Comparison of ENCODE assay signal across 14 mouse cellular contexts in genomic region chr2:6880941-6881575, GRCm38 (mm10).
A peak's percentile ranks its signal among the peaks of the same experiment; 100 is the strongest.
DNase-seq lines count a peak whose midpoint lies in the region; ATAC-seq lines count a peak whose summit lies in the region.
"Had no signal": no experiment of that assay in that cellular context is flagged by ENCODE, and none has a peak within 500 bp of the region (broad histone marks: within the 10 kb centered on the region; RNA-seq: fewer than 3 reads in every experiment).

No protein-coding gene starts in this region.

- H3K27me3 ChIP-seq in forebrain, embryonic 10.5 days (ENCODE audit: poor library complexity, severe bottlenecking), result no peaks in the 10 kb centered on the region
- H3K27me3 ChIP-seq in forebrain, embryonic 11.5 days (ENCODE audit: control insufficient read depth, insufficient read depth, low read length), result no peaks in the 10 kb centered on the region
- no peaks in the 10 kb centered on the region for H3K27me3 ChIP-seq in forebrain, embryonic 14.5 days (replicated peaks; ENCODE audit: control insufficient read depth, insufficient read depth, low read length)
- H3K27me3 ChIP-seq in hindbrain, embryonic 15.5 days, result no peaks in the 10 kb centered on the region
- no peaks in the 10 kb centered on the region for H3K27me3 ChIP-seq in neural tube, embryonic 14.5 days (ENCODE audit: control insufficient read depth, insufficient read depth, low read length)
- H3K27me3 ChIP-seq: heart, embryonic 15.5 days had no signal

- H3K36me3 ChIP-seq in forebrain, embryonic 10.5 days (replicated peaks), result no peaks in the 10 kb centered on the region
- H3K36me3 ChIP-seq in forebrain, embryonic 11.5 days (ENCODE audit: control insufficient read depth, insufficient read depth, low read length), result no peaks in the 10 kb centered on the region
- no peaks in the 10 kb centered on the region for H3K36me3 ChIP-seq in forebrain, embryonic 14.5 days (ENCODE audit: control insufficient read depth, insufficient read depth, low read length)
- no peaks in the 10 kb centered on the region for H3K36me3 ChIP-seq in hindbrain, embryonic 15.5 days
- no peaks in the 10 kb centered on the region for H3K36me3 ChIP-seq in neural tube, embryonic 14.5 days (ENCODE audit: control insufficient read depth, insufficient read depth, low read length)
- H3K36me3 ChIP-seq: heart, embryonic 15.5 days had no signal

- 0 out of 2 replicates have a peak, but pooled peaks cover 2% of the 10 kb centered on the region for H3K9me3 ChIP-seq in forebrain, embryonic 10.5 days
- no peaks in the 10 kb centered on the region; the same call in 1 of the 2 replicates for H3K9me3 ChIP-seq in forebrain, embryonic 11.5 days (ENCODE audit: control insufficient read depth, low read length)
- H3K9me3 ChIP-seq in forebrain, embryonic 14.5 days (replicated peaks; ENCODE audit: control insufficient read depth, low read length), result no peaks in the 10 kb centered on the region
- no peaks in the 10 kb centered on the region for H3K9me3 ChIP-seq in hindbrain, embryonic 15.5 days
- no peaks in the 10 kb centered on the region for H3K9me3 ChIP-seq in neural tube, embryonic 14.5 days (ENCODE audit: control insufficient read depth, low read length)
- H3K9me3 ChIP-seq: heart, embryonic 15.5 days had no signal

- H3K9ac ChIP-seq in forebrain, embryonic 11.5 days (ENCODE audit: low read length), result no peak overlapping the region
- H3K9ac ChIP-seq in forebrain, embryonic 14.5 days (ENCODE audit: low read length), result peak overlapping the region; percentile 75
- H3K9ac ChIP-seq in hindbrain, embryonic 15.5 days, result peak overlapping the region; percentile 35
- 0 out of 2 replicates have a peak overlapping the region, but pooled peaks have one; percentile 4 for H3K9ac ChIP-seq in neural tube, embryonic 14.5 days (replicated peaks; ENCODE audit: low read depth, low read length)
- H3K9ac ChIP-seq: heart, embryonic 15.5 days; lung, embryonic 14.5 days had no signal

- peak overlapping the region; percentile 51; the same call in 1 of the 2 replicates for H3K27ac ChIP-seq in forebrain, embryonic 10.5 days
- no peak overlapping the region for H3K27ac ChIP-seq in forebrain, embryonic 11.5 days (ENCODE audit: low read depth, low read length)
- peak overlapping the region; percentile 84 for H3K27ac ChIP-seq in forebrain, embryonic 14.5 days (ENCODE audit: low read depth, low read length)
- H3K27ac ChIP-seq in hindbrain, embryonic 15.5 days (replicated peaks), result peak overlapping the region; percentile 79
- no peak overlapping the region for H3K27ac ChIP-seq in neural tube, embryonic 14.5 days (ENCODE audit: low read depth, low read length)
- H3K27ac ChIP-seq: heart, embryonic 15.5 days; kidney, postnatal 0 days; macrophage had no signal

- DNase-seq in forebrain, embryonic 10.5 days (ENCODE audit: extremely low spot score, low spot score), result no peak
- no peak for DNase-seq in forebrain, embryonic 11.5 days (ENCODE audit: low spot score)
- DNase-seq in forebrain, embryonic 14.5 days (ENCODE audit: low spot score), result peak; percentile 45
- DNase-seq in ovary, postnatal 36 days (ENCODE audit: low spot score), result no peak
- no peak for DNase-seq in frontal cortex, postnatal 36 days (ENCODE audit: low spot score in 2 of 2)
- no peak for DNase-seq in layer of hippocampus, adult 9-10 months (ENCODE audit: low spot score)
- DNase-seq: embryo, embryonic 11 days; lung, embryonic 14.5 days had no signal

- no peak overlapping the region for H3K4me3 ChIP-seq in forebrain, embryonic 10.5 days
- H3K4me3 ChIP-seq in forebrain, embryonic 11.5 days (ENCODE audit: low read depth, low read length), result no peak overlapping the region
- H3K4me3 ChIP-seq in forebrain, embryonic 14.5 days (ENCODE audit: low read depth, low read length), result peak overlapping the region; percentile 39
- H3K4me3 ChIP-seq in hindbrain, embryonic 15.5 days, result peak overlapping the region; percentile 43
- H3K4me3 ChIP-seq in neural tube, embryonic 14.5 days (ENCODE audit: low read depth, low read length), result peak overlapping the region; percentile 30; the same call in 1 of the 2 replicates
- H3K4me3 ChIP-seq: heart, embryonic 15.5 days had no signal

- H3K4me2 ChIP-seq in forebrain, embryonic 11.5 days (ENCODE audit: low read depth, low read length, severe bottlenecking), result no peak overlapping the region
- peak overlapping the region; percentile 55 for H3K4me2 ChIP-seq in forebrain, embryonic 14.5 days (ENCODE audit: low read length)
- H3K4me2 ChIP-seq in hindbrain, embryonic 15.5 days, result peak overlapping the region; percentile 58
- peak overlapping the region; percentile 42 for H3K4me2 ChIP-seq in neural tube, embryonic 14.5 days (ENCODE audit: low read depth, low read length)
- H3K4me2 ChIP-seq: heart, embryonic 15.5 days; liver, embryonic 11.5 days; lung, embryonic 14.5 days had no signal

- peaks cover 68% of the 10 kb centered on the region for H3K4me1 ChIP-seq in forebrain, embryonic 10.5 days
- peaks cover 4% of the 10 kb centered on the region; the same call in 1 of the 2 replicates for H3K4me1 ChIP-seq in forebrain, embryonic 11.5 days (replicated peaks; ENCODE audit: control insufficient read depth, insufficient read depth, low read length)
- peaks cover 30% of the 10 kb centered on the region for H3K4me1 ChIP-seq in forebrain, embryonic 14.5 days (ENCODE audit: control insufficient read depth, insufficient read depth, low read length)
- H3K4me1 ChIP-seq in hindbrain, embryonic 15.5 days (replicated peaks), result peaks cover 35% of the 10 kb centered on the region
- H3K4me1 ChIP-seq in neural tube, embryonic 14.5 days (ENCODE audit: control insufficient read depth, insufficient read depth, low read length), result peaks cover 11% of the 10 kb centered on the region; the same call in 1 of the 2 replicates

- ATAC-seq in forebrain, embryonic 11.5 days (replicated peaks; ENCODE audit: low FRiP score), result no peak
- ATAC-seq in forebrain, embryonic 14.5 days, result no peak
- no peak for ATAC-seq in hindbrain, embryonic 15.5 days (ENCODE audit: low FRiP score, low read depth)
- no peak for ATAC-seq in neural tube, embryonic 14.5 days (ENCODE audit: low read depth)

- WGBS in forebrain, embryonic 10.5 days, result 84% methylated on average over 6 of the region's 6 CpGs
- 72% methylated on average over 6 of the region's 6 CpGs for WGBS in forebrain, embryonic 11.5 days
- 66% methylated on average over 6 of the region's 6 CpGs for WGBS in forebrain, embryonic 14.5 days
- WGBS in hindbrain, embryonic 15.5 days, result 45% methylated on average over 6 of the region's 6 CpGs
- 63% methylated on average over 6 of the region's 6 CpGs for WGBS in neural tube, embryonic 14.5 days

Comparison
In these comparisons a context has a peak if more than half of its experiments do, and no peak if none do; other contexts are left out.
1. H3K27ac ChIP-seq: peak in forebrain, embryonic 10.5 days (single experiment), forebrain, embryonic 14.5 days (single experiment) and hindbrain, embryonic 15.5 days (single experiment); none in forebrain, embryonic 11.5 days (single experiment) and neural tube, embryonic 14.5 days (single experiment).
2. H3K4me3 ChIP-seq: peak in forebrain, embryonic 14.5 days (single experiment), hindbrain, embryonic 15.5 days (single experiment) and neural tube, embryonic 14.5 days (single experiment); none in forebrain, embryonic 10.5 days (single experiment) and forebrain, embryonic 11.5 days (single experiment).